Mouse (Mus musculus): ENCODE measurements around the gene Klhl8.

GRCm38 (mm10) chr5:103830886-103831285 lies 80.2 kb downstream of the Klhl8 start:
- TF ChIP-seq GATA1 (IDR thresholded peaks at IDR 0.05; ENCODE audit: borderline replicate concordance, low read length) (no peak), FLI1 (IDR thresholded peaks at IDR 0.05; ENCODE audit: low read length) (no peak)

Data from megakaryocyte, embryonic 14.5 days (primary cell).